Mouse (Mus musculus): ENCODE measurements around the gene Csad.

Gene Csad

GRCm38 (mm10) chr15:102204674-102205505 is at the start of gene Csad:
TSS of gene Csad (minus strand) at chr15:102204724.
- DNase-seq = peak; percentile 9

- no peak for DNase-seq
These were observed 46.0 kb upstream of the Csad start for GRCm38 (mm10) chr15:102250521-102250920.

GRCm38 (mm10) chr15:102249967-102250366 is 45.4 kb upstream of the Csad start:
- no peak for DNase-seq

- DNase-seq = peak; percentile 80
These were observed 44.7 kb upstream of the Csad start for GRCm38 (mm10) chr15:102249251-102249691.

- peak; percentile 70 for DNase-seq
These were observed 44.3 kb upstream of the Csad start for GRCm38 (mm10) chr15:102248812-102249191.

- peak; percentile 79 for DNase-seq
These were observed 43.7 kb upstream of the Csad start for GRCm38 (mm10) chr15:102248131-102248811.

- peak; percentile 83 for DNase-seq
These were observed 43.0 kb upstream of the Csad start for GRCm38 (mm10) chr15:102247252-102248130.

GRCm38 (mm10) chr15:102246866-102247251 is 42.3 kb upstream of the Csad start:
- DNase-seq = peak; percentile 98

GRCm38 (mm10) chr15:102245891-102246741 is 41.6 kb upstream of the Csad start:
- DNase-seq = peak; percentile 86

- no peak for DNase-seq
These were observed 40.9 kb upstream of the Csad start for GRCm38 (mm10) chr15:102245461-102245881.

- peak; percentile 25 for DNase-seq
These were observed 40.0 kb upstream of the Csad start for GRCm38 (mm10) chr15:102244306-102245191.

- DNase-seq = peak; percentile 40
These were observed 39.0 kb upstream of the Csad start for GRCm38 (mm10) chr15:102243229-102244190.

GRCm38 (mm10) chr15:102242404-102243228 is 38.1 kb upstream of the Csad start:
- no peak for DNase-seq

- no peak for DNase-seq
These were observed 36.1 kb upstream of the Csad start for GRCm38 (mm10) chr15:102240607-102241006.

- DNase-seq = no peak
These were observed 35.3 kb upstream of the Csad start for GRCm38 (mm10) chr15:102239851-102240250.

- DNase-seq = peak; percentile 86
These were observed 34.7 kb upstream of the Csad start for GRCm38 (mm10) chr15:102239260-102239590.

GRCm38 (mm10) chr15:102238543-102239259 is 34.2 kb upstream of the Csad start:
- DNase-seq = no peak

- peak; percentile 46 for DNase-seq
These were observed 31.0 kb upstream of the Csad start for GRCm38 (mm10) chr15:102235371-102236027.
